Mouse (Mus musculus): Measurements from ENCODE around the gene Tmem131. TPM values are rescaled to one million over a fixed set of nuclear protein-coding genes. Genes with fewer than 3 reads are reported as not detected.

Gene Tmem131
- polyA plus RNA-seq, 1 experiment from 2014 or later, result 15.6 TPM

DNA sequence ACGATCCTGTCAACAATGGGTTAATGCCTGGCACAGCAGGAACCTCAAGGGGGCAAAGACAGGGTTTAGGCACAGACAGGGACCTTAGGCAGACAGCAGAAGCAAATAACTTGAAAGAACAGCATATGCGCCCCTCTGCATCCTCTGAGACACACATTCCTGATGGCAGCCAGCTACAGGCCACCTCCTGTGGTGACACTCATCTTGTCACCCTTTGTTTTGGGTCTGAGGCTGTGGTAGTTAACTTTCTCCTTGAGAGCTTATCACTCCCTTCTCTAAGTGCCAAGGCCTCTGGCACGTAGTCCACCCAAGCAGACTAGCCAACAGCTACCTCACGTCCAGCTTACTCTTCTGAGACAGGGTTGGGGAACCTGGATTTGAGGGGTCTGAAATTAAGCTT is 197.8 kb downstream of the Tmem131 start:
- 58% methylated on average over 4 of the region's 4 CpGs for WGBS

DNA sequence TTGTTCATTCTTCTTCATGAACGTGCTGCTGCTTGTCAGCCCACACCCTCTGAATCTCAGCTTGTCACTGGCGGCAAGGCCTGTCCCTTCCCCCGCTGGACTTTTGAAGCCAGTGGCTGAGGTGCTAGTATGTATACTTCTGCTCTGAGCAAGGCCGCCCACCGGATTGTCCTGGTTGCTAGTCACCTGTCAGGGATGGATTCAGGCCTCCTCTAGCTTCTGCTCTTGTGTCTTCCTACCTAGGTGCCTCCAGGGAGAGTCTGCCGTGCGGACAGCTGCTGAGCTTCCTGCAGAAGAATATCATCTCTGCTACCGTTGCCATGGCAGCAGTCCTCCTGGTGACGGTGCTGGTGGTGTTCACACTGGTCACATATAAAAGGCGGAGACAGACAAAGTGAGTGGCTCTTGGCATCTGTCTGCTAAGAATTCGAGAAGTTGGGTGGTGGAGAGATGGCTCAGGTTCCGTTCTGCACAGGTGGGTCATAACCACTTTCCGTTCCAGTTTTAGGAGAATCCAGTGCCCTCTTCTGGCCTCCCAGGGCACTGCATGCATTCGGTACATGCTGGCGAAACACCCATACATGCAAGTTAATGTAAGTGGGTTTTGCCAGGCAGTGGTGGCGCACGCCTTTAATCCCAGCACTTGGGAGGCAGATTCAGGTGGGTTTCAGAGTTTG is 199.1 kb downstream of the Tmem131 start:
- peak overlapping the region; percentile 21; the same call in 1 of the 2 replicates for H3K4me3 ChIP-seq (replicated peaks)
- H3K4me1 ChIP-seq (replicated peaks), result peaks cover 7% of the 10 kb centered on the region; the same call in 1 of the 2 replicates
- peaks cover 34% of the 10 kb centered on the region for H3K27me3 ChIP-seq
- ATAC-seq (ENCODE audit: insufficient number of reproducible peaks, insufficient read depth, low FRiP score, low TSS enrichment, low read depth), result peak; percentile 38; the same call in 1 of the 2 replicates
- H3K9me3 ChIP-seq, result no peaks in the 10 kb centered on the region
- no peak overlapping the region for H3K27ac ChIP-seq
- H3K4me2 ChIP-seq, result peak overlapping the region; percentile 46
- WGBS, result 26% methylated on average over 17 of the region's 17 CpGs
- H3K36me3 ChIP-seq, result no peaks in the 10 kb centered on the region
- no peak overlapping the region for H3K9ac ChIP-seq (replicated peaks)

More for the DNA sequence above, 197.8 kb downstream of the Tmem131 start:
- no peak overlapping the region for H3K9ac ChIP-seq (replicated peaks)
- H3K9me3 ChIP-seq, result no peaks in the 10 kb centered on the region
- ATAC-seq (ENCODE audit: insufficient number of reproducible peaks, insufficient read depth, low FRiP score, low TSS enrichment, low read depth), result no peak
- peaks cover 31% of the 10 kb centered on the region for H3K27me3 ChIP-seq
- peaks cover 7% of the 10 kb centered on the region; the same call in 1 of the 2 replicates for H3K4me1 ChIP-seq (replicated peaks)
- no peaks in the 10 kb centered on the region for H3K36me3 ChIP-seq
- H3K27ac ChIP-seq, result no peak overlapping the region
- no peak overlapping the region for H3K4me2 ChIP-seq
- H3K4me3 ChIP-seq (replicated peaks), result no peak overlapping the region

DNA sequence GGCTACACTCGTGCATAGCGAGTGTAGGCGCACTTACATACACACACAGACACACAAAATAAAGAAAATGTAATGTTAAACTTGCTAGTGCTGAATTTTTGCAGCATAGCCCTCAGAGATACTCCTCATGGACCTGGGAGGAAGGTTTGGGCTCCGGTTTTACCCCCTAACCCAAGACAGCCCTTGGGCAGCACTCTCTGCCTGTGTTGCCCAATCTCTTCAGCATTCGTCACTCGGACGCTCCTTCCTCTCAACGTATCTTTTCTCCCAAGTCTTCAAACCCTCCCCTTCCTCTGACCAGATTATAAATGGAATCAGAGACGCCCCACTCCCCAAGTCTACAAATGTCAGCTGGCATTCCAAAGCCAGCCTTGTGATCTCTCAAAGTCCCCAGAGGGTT is 200.4 kb downstream of the Tmem131 start:
- no peak overlapping the region for H3K27ac ChIP-seq
- 80% methylated on average over 9 of the region's 9 CpGs for WGBS
- H3K9ac ChIP-seq (replicated peaks), result no peak overlapping the region
- no peaks in the 10 kb centered on the region for H3K36me3 ChIP-seq
- H3K27me3 ChIP-seq, result peaks cover 34% of the 10 kb centered on the region
- peaks cover 7% of the 10 kb centered on the region; the same call in 1 of the 2 replicates for H3K4me1 ChIP-seq (replicated peaks)
- H3K9me3 ChIP-seq, result no peaks in the 10 kb centered on the region
- H3K4me2 ChIP-seq, result no peak overlapping the region
- no peak for ATAC-seq (ENCODE audit: insufficient number of reproducible peaks, insufficient read depth, low FRiP score, low TSS enrichment, low read depth)
- H3K4me3 ChIP-seq (replicated peaks), result no peak overlapping the region

Other genes with a start within 250 kb of the Tmem131 start
- gene 4933424G06Rik, start 233.5 kb downstream of the Tmem131 start, polyA plus RNA-seq (2016; fragmentation: Nextera tagmentation; extraction: Ambion mirVana), result 0.21 TPM in 1 of 2 replicates, not detected in the other
- gene Actr1b, start 229.2 kb downstream of the Tmem131 start, polyA plus RNA-seq (2016; fragmentation: Nextera tagmentation; extraction: Ambion mirVana), result 114 and 120 TPM in 2 replicates
- gene Zap70, start 181.9 kb downstream of the Tmem131 start, polyA plus RNA-seq (2016; fragmentation: Nextera tagmentation; extraction: Ambion mirVana), result 0.40 and 0.90 TPM in 2 replicates
- 0.32 and 1.3 TPM in 2 replicates for gene Vwa3b, start 82.9 kb upstream of the Tmem131 start, polyA plus RNA-seq (2016; fragmentation: Nextera tagmentation; extraction: Ambion mirVana)